In the genomic region with DNA sequence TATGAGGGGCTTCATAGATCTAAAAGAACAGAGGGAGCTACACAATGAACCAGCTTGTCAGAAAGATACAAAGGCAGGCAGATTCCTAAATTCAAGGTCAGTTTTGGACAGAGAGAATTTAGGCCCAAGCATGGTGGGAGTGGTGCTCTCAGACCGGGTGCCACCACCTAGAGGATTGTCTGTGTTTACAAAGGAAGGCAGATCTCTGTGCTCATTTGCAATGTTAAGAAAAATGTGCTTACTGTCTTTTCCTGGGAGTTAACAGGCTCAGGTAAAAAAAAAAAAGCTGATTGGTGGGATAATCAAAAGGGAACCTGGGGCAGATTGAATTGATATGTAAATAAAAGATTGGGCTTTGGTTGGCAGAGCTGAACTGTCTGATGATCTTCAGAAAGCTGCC, we compare ENCODE assay signal across 20 mouse cellular contexts. TPM values are rescaled to one million over a fixed set of nuclear protein-coding genes. Genes with fewer than 3 reads are reported as not detected.
DNase-seq lines count a peak whose midpoint lies in the region; TF ChIP-seq lines count a peak whose summit lies in the region.
"Had no signal": no experiment of that assay in that cellular context is flagged by ENCODE, and none has a peak within 500 bp of the region (broad histone marks: within the 10 kb centered on the region; RNA-seq: fewer than 3 reads in every experiment).

No protein-coding gene starts in this region.

- H3K4me3 ChIP-seq in ES-E14 (ENCODE audit: insufficient read depth in 1 of 2, low read depth in 1 of 2, low read length in 2 of 2, poor library complexity in 1 of 2, severe bottlenecking in 1 of 2) = no peak overlapping the region
- H3K4me3 ChIP-seq in limb, embryonic 10.5 days = no peak overlapping the region
- H3K4me3 ChIP-seq: embryonic facial prominence, embryonic 13.5 days; embryonic facial prominence, embryonic 15.5 days; erythroblast, embryonic 14.5 days; forebrain, embryonic 10.5 days; forebrain, embryonic 12.5 days had no signal

- no peak overlapping the region for H3K9ac ChIP-seq in ES-E14 (ENCODE audit: insufficient read depth, low read depth, low read length, poor library complexity, severe bottlenecking)
- H3K9ac ChIP-seq: embryonic facial prominence, embryonic 13.5 days; embryonic facial prominence, embryonic 15.5 days; forebrain, embryonic 12.5 days had no signal

- H3K27ac ChIP-seq in ES-E14 (ENCODE audit: insufficient read depth, low read depth, low read length, poor library complexity, severe bottlenecking) = peak overlapping the region; percentile 5; the same call in 1 of the 2 replicates
- no peak overlapping the region for H3K27ac ChIP-seq in limb, embryonic 10.5 days
- H3K27ac ChIP-seq: embryonic facial prominence, embryonic 13.5 days; embryonic facial prominence, embryonic 15.5 days; forebrain, embryonic 10.5 days; forebrain, embryonic 12.5 days had no signal

- no peaks in the 10 kb centered on the region; the same call in 1 of the 2 replicates for H3K9me3 ChIP-seq in ES-E14 (ENCODE audit: control insufficient read depth, insufficient read depth, low read depth, low read length)
- H3K9me3 ChIP-seq in limb, embryonic 10.5 days (replicated peaks) = no peaks in the 10 kb centered on the region
- H3K9me3 ChIP-seq: embryonic facial prominence, embryonic 13.5 days; embryonic facial prominence, embryonic 15.5 days; forebrain, embryonic 10.5 days; forebrain, embryonic 12.5 days had no signal

- in situ Hi-C loops in ES-E14 (cut with MboI; ENCODE audit: low sequenced_read_pairs in 2 of 2, unreplicated experiment in 2 of 2) = no loop called here

- DNase-seq in ES-CJ7 (ENCODE audit: low read depth, low spot score) (peak; percentile 77), ES-E14 (ENCODE audit: low read depth, low spot score) (no peak), ZHBTc4 (ENCODE audit: low read depth, low spot score) (peak; percentile 72)
- no peak for DNase-seq in frontal cortex, postnatal 14 days (ENCODE audit: low spot score in 2 of 2)
- no peak for DNase-seq in limb, embryonic 10.5 days (ENCODE audit: low spot score)
- DNase-seq: adrenal gland, adult 2 months; adrenal gland, postnatal 10 days; adrenal gland, postnatal 25 days; cerebellum, adult 11 months; cerebellum, adult 18-20 months; cerebellum, adult 8-10 months; cerebellum, adult 9-11 months; cerebellum, postnatal 14 days; cerebellum, postnatal 36 days; embryo, embryonic 11 days had no signal

- H3K36me3 ChIP-seq in ES-E14 (ENCODE audit: control insufficient read depth, insufficient read depth, low read length, poor library complexity, severe bottlenecking) = no peaks in the 10 kb centered on the region
- no peaks in the 10 kb centered on the region for H3K36me3 ChIP-seq in limb, embryonic 10.5 days
- H3K36me3 ChIP-seq: embryonic facial prominence, embryonic 13.5 days; embryonic facial prominence, embryonic 15.5 days; forebrain, embryonic 10.5 days; forebrain, embryonic 12.5 days had no signal

- H3K27me3 ChIP-seq in limb, embryonic 10.5 days (ENCODE audit: low read depth, poor library complexity, severe bottlenecking) = no peaks in the 10 kb centered on the region
- H3K27me3 ChIP-seq: embryonic facial prominence, embryonic 13.5 days; embryonic facial prominence, embryonic 15.5 days had no signal

- WGBS in limb, embryonic 10.5 days = 46% methylated on average over 1 of the region's 1 CpGs

- H3K4me1 ChIP-seq in ES-E14 (ENCODE audit: control insufficient read depth in 2 of 2, insufficient read depth in 2 of 2, low read length in 2 of 2, poor library complexity in 1 of 2) = peaks cover 0 to 3% of the 10 kb centered on the region in 2 experiments; a peak in 2 of 4 replicates
- peaks cover 9% of the 10 kb centered on the region; the same call in 1 of the 2 replicates for H3K4me1 ChIP-seq in limb, embryonic 10.5 days

TF ChIP-seq in ES-E14, 5 proteins besides CTCF, POLR2A, EP300 and RAD21:
- TF ChIP-seq MAFK (IDR thresholded peaks at IDR 0.05; ENCODE audit: insufficient read depth, low read depth, low read length) = no peak
- TF ChIP-seq HCFC1 (IDR thresholded peaks at IDR 0.05; ENCODE audit: borderline replicate concordance, insufficient read depth, low read length) = no peak

RNA-seq across cellular contexts. Expression of a gene that starts 20.1 kb away (rescaled TPM):
- total RNA-seq in ES-E14 (2012; rRNA removed) = 57.3 and 85.9 TPM in 2 replicates
- 148 and 175 TPM in 2 replicates for polyA plus RNA-seq in limb, embryonic 10.5 days (2016; fragmentation: Nextera tagmentation; extraction: Ambion mirVana)

Comparison
In these comparisons a context has a peak if more than half of its experiments do, and no peak if none do; other contexts are left out.
1. DNase-seq: peak in ES-CJ7 (single experiment) and ZHBTc4 (single experiment); none in ES-E14 (single experiment), frontal cortex, postnatal 14 days (0 of 2) and limb, embryonic 10.5 days (single experiment).